Mouse (Mus musculus) megakaryocyte-erythroid progenitor cell, adult 5-6 weeks (primary cell): Measurements from ENCODE around the gene Eef1g. TPM values are rescaled to one million over a fixed set of nuclear protein-coding genes. Genes with fewer than 3 reads are reported as not detected.
"Not testable (repeated sequence)": the region's sequence is repeated elsewhere in the genome, so short reads cannot be mapped to it uniquely, and the experiment has no call there.

Experiments
- ATAC-seq: replicated peaks from 2 replicates; pipeline ENCODE4 v1.8.0; 2016; ENCODE audit warnings: mild to moderate bottlenecking, inconsistent platforms; ENCODE audit not compliant: severe bottlenecking, poor library complexity, low FRiP score, low TSS enrichment
- total RNA-seq, 2 experiments: library from RNA; stranded (forward) in 1 of 2; stranded (reverse) in 1 of 2; fragments of 200-1000, 215-1000 nt in 1 of 2; fragments of >200 nt in 1 of 2; fragmentation: Nextera tagmentation in 1 of 2; gene quantifications; 2 replicates each; pipeline ENCODE4 v1.2.3; 2014 to 2017

Gene Eef1g
- total RNA-seq, 2 experiments from 2014 or later: 982 to 1,323 TPM

DNA sequence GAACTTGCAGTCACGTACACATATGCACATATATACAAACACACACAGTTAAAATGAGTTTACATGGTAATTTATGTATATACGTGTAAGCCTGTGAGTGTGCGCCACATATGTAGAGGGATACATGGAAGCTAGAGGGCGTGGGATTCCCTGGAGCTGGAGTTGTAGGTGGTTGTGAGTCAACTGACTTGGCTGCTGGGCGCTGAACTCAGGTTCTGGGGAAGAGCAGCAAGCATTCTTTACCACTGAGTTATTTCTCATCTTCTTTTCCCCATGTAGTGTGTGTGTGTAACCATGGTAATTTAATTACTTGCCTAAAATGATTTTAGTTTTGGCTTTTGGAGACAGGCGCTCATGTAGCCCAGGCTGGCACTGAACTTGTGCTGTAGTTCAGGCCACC, 29.8 kb downstream of the Eef1g start:
- no peak for ATAC-seq

GRCm38 (mm10) chr19:8997546-8997945, 30.7 kb downstream of the Eef1g start:
- peak; percentile 85 for ATAC-seq

- no peak for ATAC-seq
These were observed 31.7 kb downstream of the Eef1g start for GRCm38 (mm10) chr19:8998546-8998945.

GRCm38 (mm10) chr19:8999223-8999622, 32.4 kb downstream of the Eef1g start:
- no peak for ATAC-seq

- not testable (repeated sequence) for ATAC-seq
These were observed 40.1 kb downstream of the Eef1g start for GRCm38 (mm10) chr19:9006915-9007314.

DNA sequence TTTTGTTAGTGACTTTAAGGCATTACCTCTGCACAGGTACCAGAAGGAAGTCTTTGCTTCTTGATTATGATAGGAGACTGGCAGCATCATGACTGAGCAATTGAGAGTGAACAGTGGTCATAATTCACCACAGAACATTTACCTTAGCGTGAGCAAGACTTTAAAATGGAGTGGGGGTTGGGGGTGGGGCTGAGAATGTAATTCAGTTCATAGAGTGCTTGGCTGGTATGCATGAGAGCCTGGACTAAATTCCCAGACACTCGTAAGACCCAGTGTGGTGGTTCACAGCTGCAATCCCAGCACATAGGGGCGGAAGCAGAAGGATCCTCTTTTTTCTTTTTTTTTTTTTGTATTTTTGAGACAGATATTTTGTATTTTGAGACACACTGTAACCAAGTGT, 52.5 kb downstream of the Eef1g start:
- no peak for ATAC-seq

GRCm38 (mm10) chr19:9023021-9023778, 56.4 kb downstream of the Eef1g start:
- no peak for ATAC-seq

DNA sequence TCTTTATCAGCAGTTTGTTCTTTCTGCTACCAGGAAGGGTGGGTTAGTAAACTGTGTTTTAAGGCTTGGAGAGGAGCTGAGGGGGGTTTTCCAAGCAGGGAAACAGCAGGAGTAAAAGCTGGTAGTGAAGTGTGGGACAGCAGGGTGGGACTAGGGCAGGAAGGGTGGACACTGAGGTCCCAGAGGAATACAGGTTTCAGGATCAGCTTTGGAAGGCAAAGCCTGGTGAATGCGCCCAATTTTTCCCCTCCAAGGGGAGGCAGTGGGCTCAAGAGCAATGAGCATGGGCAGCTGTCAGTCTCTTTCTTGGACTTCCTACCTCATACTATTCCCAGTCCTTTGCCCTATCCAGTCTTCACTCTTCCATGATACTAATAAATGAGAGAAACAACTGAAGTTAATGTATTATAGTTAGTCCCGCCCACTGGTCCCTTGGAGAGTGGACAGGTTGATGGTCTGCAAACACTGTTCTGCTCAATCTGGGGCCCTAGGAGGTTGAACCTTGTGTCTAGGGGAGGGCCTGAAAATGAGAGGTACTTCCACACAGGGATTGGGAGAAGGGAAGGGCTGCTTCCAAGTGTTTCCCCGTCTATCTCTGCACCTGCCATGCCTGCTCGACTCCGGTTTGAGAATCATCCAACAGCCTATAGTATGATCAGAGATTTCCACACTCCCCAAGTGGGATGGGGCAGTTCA, 58.9 kb downstream of the Eef1g start:
- no peak for ATAC-seq

GRCm38 (mm10) chr19:9026634-9027033, 59.8 kb downstream of the Eef1g start:
- ATAC-seq: no peak

DNA sequence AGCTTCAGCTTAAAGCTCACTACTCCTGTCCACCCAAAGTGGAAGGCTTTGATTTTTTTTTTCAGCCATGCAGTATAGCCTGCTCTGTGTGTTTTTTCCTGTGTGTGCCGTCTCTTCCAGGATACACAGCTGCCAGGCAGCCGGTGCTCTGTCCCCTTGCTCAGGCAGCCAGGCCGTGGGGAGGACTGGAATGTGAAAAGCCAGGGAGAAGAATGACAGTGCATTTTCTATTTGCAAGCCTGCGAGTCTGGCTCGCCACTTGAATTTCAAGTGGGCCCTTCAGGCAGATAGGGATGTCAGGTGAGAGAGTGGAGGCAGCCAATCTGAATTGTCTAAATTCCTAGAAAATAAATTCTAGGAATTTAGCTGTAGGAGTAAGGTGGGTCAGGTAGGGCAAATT, 61.0 kb downstream of the Eef1g start:
- ATAC-seq: no peak

Other genes with a start within 250 kb of the Eef1g start
Only the 30 nearest of the 32 such genes appear.
- gene 1700092M07Rik, start 226.3 kb upstream of the Eef1g start, total RNA-seq (2014; fragmentation: Nextera tagmentation): 2.0 TPM in 1 of 2 replicates, not detected in the other
- 3.8 and 6.5 TPM in 2 replicates for gene 1700092M07Rik, start 226.3 kb upstream of the Eef1g start, total RNA-seq (2017)
- 74.7 and 80.4 TPM in 2 replicates for gene Stx5a, start 225.6 kb upstream of the Eef1g start, total RNA-seq (2014; fragmentation: Nextera tagmentation)
- 35.5 and 43.5 TPM in 2 replicates for gene Stx5a, start 225.6 kb upstream of the Eef1g start, total RNA-seq (2017)
- 365 and 530 TPM in 2 replicates for gene Nxf1, start 210.0 kb upstream of the Eef1g start, total RNA-seq (2014; fragmentation: Nextera tagmentation)
- gene Nxf1, start 210.0 kb upstream of the Eef1g start, total RNA-seq (2017): 100 and 161 TPM in 2 replicates
- 59.6 and 76.4 TPM in 2 replicates for gene Tmem223, start 196.0 kb upstream of the Eef1g start, total RNA-seq (2014; fragmentation: Nextera tagmentation)
- gene Tmem223, start 196.0 kb upstream of the Eef1g start, total RNA-seq (2017): 32.1 and 33.8 TPM in 2 replicates
- gene Tmem179b, start 192.6 kb upstream of the Eef1g start, total RNA-seq (2014; fragmentation: Nextera tagmentation): 104 and 114 TPM in 2 replicates
- gene Tmem179b, start 192.6 kb upstream of the Eef1g start, total RNA-seq (2017): 31.2 and 54.7 TPM in 2 replicates
- gene Taf6l, start 180.6 kb upstream of the Eef1g start, total RNA-seq (2014; fragmentation: Nextera tagmentation): 13.2 and 16.1 TPM in 2 replicates
- gene Taf6l, start 180.6 kb upstream of the Eef1g start, total RNA-seq (2017): 7.6 and 12.0 TPM in 2 replicates
- gene Polr2g, start 168.5 kb upstream of the Eef1g start, total RNA-seq (2014; fragmentation: Nextera tagmentation): 120 and 126 TPM in 2 replicates
- 86.1 and 106 TPM in 2 replicates for gene Polr2g, start 168.5 kb upstream of the Eef1g start, total RNA-seq (2017)
- 1.4 and 1.9 TPM in 2 replicates for gene Zbtb3, start 164.5 kb upstream of the Eef1g start, total RNA-seq (2014; fragmentation: Nextera tagmentation)
- gene Zbtb3, start 164.5 kb upstream of the Eef1g start, total RNA-seq (2017): 0.91 and 1.6 TPM in 2 replicates
- gene Ttc9c, start 147.7 kb upstream of the Eef1g start, total RNA-seq (2014; fragmentation: Nextera tagmentation): 35.6 and 41.6 TPM in 2 replicates
- 55.3 and 57.2 TPM in 2 replicates for gene Ttc9c, start 147.7 kb upstream of the Eef1g start, total RNA-seq (2017)
- 68.2 and 88.0 TPM in 2 replicates for gene Hnrnpul2, start 147.0 kb upstream of the Eef1g start, total RNA-seq (2014; fragmentation: Nextera tagmentation)
- gene Hnrnpul2, start 147.0 kb upstream of the Eef1g start, total RNA-seq (2017): 85.2 and 100.0 TPM in 2 replicates
- not detected in 2 replicates for gene AC129217.1, start 137.3 kb upstream of the Eef1g start, total RNA-seq (2014; fragmentation: Nextera tagmentation)
- not detected in 2 replicates for gene AC129217.1, start 137.3 kb upstream of the Eef1g start, total RNA-seq (2017)
- gene Bscl2, start 129.6 kb upstream of the Eef1g start, total RNA-seq (2014; fragmentation: Nextera tagmentation): 70.3 and 71.7 TPM in 2 replicates
- 29.5 TPM in 2 replicates for gene Bscl2, start 129.6 kb upstream of the Eef1g start, total RNA-seq (2017)
- gene Gng3, start 127.8 kb upstream of the Eef1g start, total RNA-seq (2014; fragmentation: Nextera tagmentation): 0.57 TPM in 1 of 2 replicates, not detected in the other
- 0.30 and 1.3 TPM in 2 replicates for gene Gng3, start 127.8 kb upstream of the Eef1g start, total RNA-seq (2017)
- 0.52 TPM in 1 of 2 replicates, not detected in the other for gene Lrrn4cl, start 116.3 kb upstream of the Eef1g start, total RNA-seq (2014; fragmentation: Nextera tagmentation)
- 1.5 TPM in 1 of 2 replicates, not detected in the other for gene Lrrn4cl, start 116.3 kb upstream of the Eef1g start, total RNA-seq (2017)
- gene Ubxn1, start 95.5 kb upstream of the Eef1g start, total RNA-seq (2014; fragmentation: Nextera tagmentation): 148 and 194 TPM in 2 replicates
- 235 and 295 TPM in 2 replicates for gene Ubxn1, start 95.5 kb upstream of the Eef1g start, total RNA-seq (2017)
- gene Uqcc3, start 86.1 kb upstream of the Eef1g start, total RNA-seq (2014; fragmentation: Nextera tagmentation): 46.7 and 54.1 TPM in 2 replicates
- 73.3 and 94.5 TPM in 2 replicates for gene Uqcc3, start 86.1 kb upstream of the Eef1g start, total RNA-seq (2017)
- gene Lbhd1, start 83.3 kb upstream of the Eef1g start, total RNA-seq (2014; fragmentation: Nextera tagmentation): 27.8 and 35.8 TPM in 2 replicates
- 18.0 and 18.4 TPM in 2 replicates for gene Lbhd1, start 83.3 kb upstream of the Eef1g start, total RNA-seq (2017)
- gene Gm49403, start 83.1 kb upstream of the Eef1g start, total RNA-seq (2014; fragmentation: Nextera tagmentation): not detected in 2 replicates
- gene Gm49403, start 83.1 kb upstream of the Eef1g start, total RNA-seq (2017): not detected in 2 replicates
- 76.6 and 113 TPM in 2 replicates for gene 1810009A15Rik, start 78.2 kb upstream of the Eef1g start, total RNA-seq (2014; fragmentation: Nextera tagmentation)
- 94.2 and 120 TPM in 2 replicates for gene 1810009A15Rik, start 78.2 kb upstream of the Eef1g start, total RNA-seq (2017)
- gene Gm49416, start 78.1 kb upstream of the Eef1g start, total RNA-seq (2014; fragmentation: Nextera tagmentation): 2.5 and 25.7 TPM in 2 replicates
- not detected in 2 replicates for gene Gm49416, start 78.1 kb upstream of the Eef1g start, total RNA-seq (2017)
- 31.4 and 37.7 TPM in 2 replicates for gene Ints5, start 74.0 kb upstream of the Eef1g start, total RNA-seq (2014; fragmentation: Nextera tagmentation)
- 16.6 and 17.1 TPM in 2 replicates for gene Ints5, start 74.0 kb upstream of the Eef1g start, total RNA-seq (2017)
- gene Ganab, start 69.0 kb upstream of the Eef1g start, total RNA-seq (2014; fragmentation: Nextera tagmentation): 120 and 130 TPM in 2 replicates
- 53.2 and 69.7 TPM in 2 replicates for gene Ganab, start 69.0 kb upstream of the Eef1g start, total RNA-seq (2017)
- gene B3gat3, start 46.7 kb upstream of the Eef1g start, total RNA-seq (2014; fragmentation: Nextera tagmentation): 30.3 and 36.8 TPM in 2 replicates
- 17.6 and 17.7 TPM in 2 replicates for gene B3gat3, start 46.7 kb upstream of the Eef1g start, total RNA-seq (2017)
- 4.6 and 6.2 TPM in 2 replicates for gene Rom1, start 37.7 kb upstream of the Eef1g start, total RNA-seq (2014; fragmentation: Nextera tagmentation)
- 0.75 and 4.3 TPM in 2 replicates for gene Rom1, start 37.7 kb upstream of the Eef1g start, total RNA-seq (2017)
- 29.3 and 45.8 TPM in 2 replicates for gene Eml3, start 37.5 kb upstream of the Eef1g start, total RNA-seq (2014; fragmentation: Nextera tagmentation)
- gene Eml3, start 37.5 kb upstream of the Eef1g start, total RNA-seq (2017): 14.5 and 23.6 TPM in 2 replicates
- gene Mta2, start 25.2 kb upstream of the Eef1g start, total RNA-seq (2014; fragmentation: Nextera tagmentation): 158 and 173 TPM in 2 replicates
- gene Mta2, start 25.2 kb upstream of the Eef1g start, total RNA-seq (2017): 205 and 206 TPM in 2 replicates
- 30.7 and 32.2 TPM in 2 replicates for gene Tut1, start 13.2 kb upstream of the Eef1g start, total RNA-seq (2014; fragmentation: Nextera tagmentation)
- gene Tut1, start 13.2 kb upstream of the Eef1g start, total RNA-seq (2017): 15.8 and 18.8 TPM in 2 replicates
- gene Ahnak, start 22.2 kb downstream of the Eef1g start, total RNA-seq (2014; fragmentation: Nextera tagmentation): 1.5 and 9.4 TPM in 2 replicates
- gene Ahnak, start 22.2 kb downstream of the Eef1g start, total RNA-seq (2017): 7.2 and 24.7 TPM in 2 replicates
- gene Scgb1a1, start 120.9 kb downstream of the Eef1g start, total RNA-seq (2014; fragmentation: Nextera tagmentation): not detected in 2 replicates
- gene Scgb1a1, start 120.9 kb downstream of the Eef1g start, total RNA-seq (2017): not detected in 2 replicates
- 29.8 and 39.1 TPM in 2 replicates for gene Asrgl1, start 168.6 kb downstream of the Eef1g start, total RNA-seq (2014; fragmentation: Nextera tagmentation)
- 25.3 and 26.5 TPM in 2 replicates for gene Asrgl1, start 168.6 kb downstream of the Eef1g start, total RNA-seq (2017)